Mouse (Mus musculus) spleen, adult 2 months (tissue): ENCODE results near the gene Hsh2d. TPM values are rescaled to one million over a fixed set of nuclear protein-coding genes. Genes with fewer than 3 reads are reported as not detected.
A peak's percentile ranks its signal among the peaks of the same experiment; 100 is the strongest.

Source experiments
- DNase-seq, 2 experiments: peaks; one replicate each; pipeline versions ENCODE4 v3.0.0 to v3.0.0-alpha.2; 2012 to 2021; ENCODE audit warnings: low spot score in 2 of 2, low read depth in 1 of 2
- H3K27ac ChIP-seq: fragments of 200-500 bp; 2 replicates; pipeline ENCODE4 v1.5.1; 2012; ENCODE audit warnings: low read length, inconsistent platforms; ENCODE audit not compliant: insufficient read depth
- H3K27me3 ChIP-seq: fragments of 200-500 bp; 2 replicates; pipeline ENCODE4 v1.6.1; 2012; ENCODE audit warnings: mild to moderate bottlenecking, moderate library complexity, low read length, inconsistent platforms; ENCODE audit not compliant: control insufficient read depth, insufficient read depth
- H3K36me3 ChIP-seq: fragments of 200-500 bp; 2 replicates; pipeline ENCODE4 v1.6.1; 2012; ENCODE audit warnings: mild to moderate bottlenecking, low read length, inconsistent platforms; ENCODE audit not compliant: control insufficient read depth, insufficient read depth
- H3K4me1 ChIP-seq: fragments of 200-500 bp; 2 replicates; pipeline ENCODE4 v1.6.1; 2011; ENCODE audit warnings: inconsistent platforms; ENCODE audit not compliant: control insufficient read depth, insufficient read depth, insufficient read length
- H3K4me3 ChIP-seq: fragments of 200-500 bp; 2 replicates; pipeline ENCODE4 v1.5.1; 2011; ENCODE audit warnings: mild to moderate bottlenecking, inconsistent platforms; ENCODE audit not compliant: insufficient read depth, insufficient read length; ENCODE audit errors: extremely low read depth
- CTCF ChIP-seq: fragments of 200-500 bp; IDR thresholded peaks from 2 replicates; pipeline ENCODE4 v1.5.1; 2011; ENCODE audit warnings: mild to moderate bottlenecking, inconsistent platforms; ENCODE audit not compliant: insufficient read depth, insufficient read length, insufficient replicate concordance; ENCODE audit errors: extremely low read depth
- POLR2A ChIP-seq: fragments of 200-500 bp; IDR thresholded peaks from 2 replicates; pipeline ENCODE4 v1.6.1; 2011; ENCODE audit warnings: low read depth, low read length, inconsistent platforms
- WGBS: fragments of 180-500 bp; shearing (Covaris S2); methylation state at CpG from one replicate; pipeline ENCODE4 v1.1.7; 2018; 5-methylcytosine and 5-hydroxymethylcytosine counted together
- polyA plus RNA-seq: library from polyadenylated mRNA; depleted of rRNA; stranded (reverse); fragments of >200 nt; gene quantifications from 2 replicates; pipeline ENCODE4 v1.2.3, GENCODE M21; 2012; rRNA removed

The Hsh2d gene
- polyA plus RNA-seq, 1 experiment: 16.6 TPM

DNA sequence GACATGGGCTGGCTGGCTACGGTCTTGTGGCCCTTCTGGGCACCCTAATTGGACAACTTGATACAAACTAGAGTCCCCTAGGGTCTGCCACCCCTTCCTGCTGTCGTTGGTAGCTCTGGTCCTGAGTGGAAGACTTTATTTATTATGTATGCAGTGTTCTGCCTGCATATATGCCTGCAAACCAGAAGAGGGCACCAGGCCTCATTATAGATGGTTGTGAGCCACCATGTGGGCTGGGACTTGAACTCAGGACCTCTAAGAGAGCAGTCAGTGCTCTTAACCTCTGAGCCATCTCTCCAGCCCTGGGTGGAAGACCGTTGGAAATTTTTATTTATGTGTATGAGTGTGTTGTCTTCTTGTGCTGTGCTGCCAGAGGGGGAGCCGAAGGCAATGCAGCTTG is 31.3 kb downstream of the Hsh2d start:
- H3K27ac ChIP-seq: no peak overlapping the region
- peaks cover 11% of the 10 kb centered on the region for H3K36me3 ChIP-seq
- TF ChIP-seq CTCF: no peak
- H3K4me3 ChIP-seq: no peak overlapping the region
- DNase-seq: no peak
- peaks cover 8% of the 10 kb centered on the region for H3K4me1 ChIP-seq
- H3K27me3 ChIP-seq: no peaks in the 10 kb centered on the region
- 69% methylated on average over 4 of the region's 4 CpGs for whole genome bisulfite sequencing

DNA sequence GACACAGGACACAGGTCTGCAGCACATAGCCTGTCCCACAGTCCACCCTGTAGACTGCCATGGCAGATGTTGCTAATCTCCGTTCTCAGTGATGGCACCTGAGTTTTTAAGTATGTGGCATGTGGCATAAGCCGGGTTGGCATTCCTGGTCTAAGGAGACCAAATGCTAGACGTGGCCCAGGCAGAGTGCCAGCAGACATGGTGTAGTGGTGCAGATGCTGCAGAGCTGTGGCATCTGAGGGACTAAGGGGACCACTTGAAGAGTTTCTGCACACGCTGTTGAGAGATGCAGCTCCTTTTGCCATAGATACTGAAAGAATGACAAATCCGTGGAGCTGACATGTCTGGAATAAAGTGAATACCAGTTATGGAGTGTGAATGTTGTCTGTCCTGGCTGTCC is 33.2 kb downstream of the Hsh2d start:
- Histone ChIP-seq H3K27me3 (no peaks in the 10 kb centered on the region), H3K4me3 (no peak overlapping the region), H3K36me3 (peaks cover 11% of the 10 kb centered on the region), H3K27ac (no peak overlapping the region), H3K4me1 (no peaks in the 10 kb centered on the region; the same call in 1 of the 2 replicates)
- DNase-seq: no peak
- WGBS: 88% methylated on average over 5 of the region's 5 CpGs
- TF ChIP-seq POLR2A (no peak), CTCF (no peak)

DNA sequence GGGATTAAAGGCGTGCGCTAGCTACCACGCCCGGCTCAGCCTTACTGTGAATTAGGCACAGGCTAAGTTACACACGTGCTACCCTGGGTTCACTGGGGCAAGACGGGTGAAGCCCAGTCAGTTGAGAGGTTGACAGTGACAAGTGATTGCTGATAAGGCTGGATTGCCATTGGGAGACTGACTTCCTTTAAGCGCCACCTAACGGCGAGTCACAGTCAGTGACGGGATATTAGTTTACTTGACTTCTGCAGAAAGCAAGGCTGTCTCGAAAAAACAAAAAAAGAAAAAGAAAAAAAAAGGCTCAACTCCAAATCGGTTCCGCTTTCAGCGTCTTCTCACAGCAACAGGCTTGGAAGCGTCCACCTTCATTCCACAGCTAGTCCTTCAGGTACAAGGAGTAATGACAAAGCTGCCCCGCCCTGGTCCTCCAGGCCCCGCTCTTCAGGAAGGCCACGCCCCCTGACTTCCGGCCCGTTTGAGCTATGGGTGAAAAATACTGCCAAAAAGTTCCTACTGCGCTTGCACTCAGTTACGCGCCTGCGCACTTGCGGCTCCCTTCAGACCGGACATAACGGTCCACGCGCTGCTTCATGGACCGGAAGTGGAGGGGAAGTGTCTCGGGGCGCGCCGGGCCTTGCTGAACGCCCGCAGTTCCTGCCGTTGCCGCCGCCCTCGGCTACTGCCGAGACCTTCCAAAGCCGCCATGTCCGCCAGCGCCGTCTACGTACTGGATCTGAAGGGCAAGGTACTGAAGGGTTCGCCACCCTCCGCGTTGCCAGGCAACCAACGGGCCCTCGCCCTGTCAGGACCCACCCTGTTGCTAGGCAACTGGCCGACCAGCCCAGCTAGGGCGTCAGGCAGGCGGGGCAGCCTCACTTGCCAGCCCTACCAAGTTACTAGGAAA is 50.3 kb downstream of the Hsh2d start, which contains the start of gene Ap1m1:
Ap1m1 (plus strand) TSS at position 520 of the 904 bp plus-strand sequence.
- peak within 1 kb of the TSS; percentile 100 for H3K27ac ChIP-seq
- peak within 1 kb of the TSS; percentile 94 for H3K4me3 ChIP-seq
- peak; percentile 98 to 99 for DNase-seq
- H3K36me3 ChIP-seq: peaks cover 4% of the 10 kb centered on the region; the same call in 1 of the 2 replicates
- H3K4me1 ChIP-seq: peaks cover 9% of the 10 kb centered on the region; the same call in 1 of the 2 replicates
- WGBS: under 1% methylated on average over 54 of the region's 54 CpGs
- TF ChIP-seq CTCF (peak; percentile 47; the same call in 1 of the 2 replicates), POLR2A (peak; percentile 22)
- H3K27me3 ChIP-seq: no peaks in the 10 kb centered on the region

DNA sequence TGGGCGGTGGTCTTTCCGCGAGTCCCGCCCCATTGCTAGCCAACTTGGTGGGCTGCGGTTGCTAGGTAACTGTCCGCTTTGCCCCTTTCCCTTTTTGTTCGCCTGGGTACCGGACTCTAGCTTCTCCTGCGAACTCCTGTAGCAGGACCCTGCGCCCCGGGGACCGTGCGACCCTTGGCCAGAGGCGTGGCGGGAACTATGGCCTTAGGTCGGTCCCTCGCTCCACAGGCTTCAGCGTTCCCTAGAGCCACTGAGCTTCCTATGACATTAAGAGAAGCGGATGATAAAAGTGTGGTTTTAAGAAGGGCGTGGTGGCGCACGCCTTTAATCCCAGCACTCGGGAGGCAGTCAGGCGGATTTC is 50.9 kb downstream of the Hsh2d start:
- peak overlapping the region; percentile 100 for H3K27ac ChIP-seq
- H3K36me3 ChIP-seq: peaks cover 4% of the 10 kb centered on the region; the same call in 1 of the 2 replicates
- DNase-seq: no peak
- H3K27me3 ChIP-seq: no peaks in the 10 kb centered on the region
- peaks cover 9% of the 10 kb centered on the region; the same call in 1 of the 2 replicates for H3K4me1 ChIP-seq
- TF ChIP-seq POLR2A (no peak), CTCF (no peak)
- 1% methylated on average over 24 of the region's 24 CpGs for WGBS
- peak overlapping the region; percentile 94 for H3K4me3 ChIP-seq

DNA sequence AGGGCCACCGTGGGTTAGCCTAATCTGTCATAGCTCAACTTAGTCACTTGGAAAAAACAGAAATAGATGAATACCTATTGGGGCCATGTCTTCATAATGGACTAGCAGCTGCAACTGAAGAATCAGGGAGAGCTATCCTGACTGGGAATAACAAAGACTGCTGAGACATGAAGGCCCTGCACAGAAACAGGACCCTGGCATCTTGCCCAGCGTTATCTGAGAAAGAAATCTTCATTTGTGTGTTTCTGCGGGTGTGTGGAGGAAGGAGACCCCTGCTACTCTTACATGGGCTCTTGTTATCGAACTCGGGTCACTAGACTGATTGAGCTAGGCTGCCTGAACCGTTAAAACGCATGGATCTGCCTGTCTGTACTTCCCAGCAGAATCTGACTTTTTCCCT is 51.5 kb downstream of the Hsh2d start:
- DNase-seq: no peak
- TF ChIP-seq CTCF (no peak), POLR2A (no peak)
- H3K27me3 ChIP-seq: no peaks in the 10 kb centered on the region
- peak overlapping the region; percentile 94; the same call in 1 of the 2 replicates for H3K4me3 ChIP-seq
- no peak overlapping the region; the same call in 1 of the 2 replicates for H3K27ac ChIP-seq
- 57% methylated on average over 7 of the region's 7 CpGs for WGBS
- H3K36me3 ChIP-seq: peaks cover 4% of the 10 kb centered on the region
- H3K4me1 ChIP-seq: peaks cover 9% of the 10 kb centered on the region; the same call in 1 of the 2 replicates

DNA sequence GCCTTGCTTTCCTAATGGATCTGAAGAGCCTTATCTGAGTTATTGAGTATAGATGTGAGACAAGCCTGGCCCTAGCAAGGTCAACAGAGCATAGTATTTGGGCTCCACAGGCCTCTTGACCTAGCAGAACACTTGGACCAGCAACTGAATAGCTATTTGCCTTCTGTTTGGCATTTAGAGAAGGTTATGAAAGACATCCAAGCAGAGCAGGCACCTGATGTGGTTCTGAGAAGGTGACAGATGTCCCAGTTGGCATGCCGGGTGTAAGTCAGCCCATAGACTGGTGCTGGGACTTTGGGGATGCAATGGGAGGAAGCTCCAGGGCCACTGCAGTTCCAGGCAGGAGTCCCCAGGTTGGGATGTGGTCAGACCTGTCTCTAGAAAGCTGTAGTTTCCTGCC is 52.8 kb downstream of the Hsh2d start:
- H3K27me3 ChIP-seq: no peaks in the 10 kb centered on the region
- 93% methylated on average over 1 of the region's 1 CpGs for WGBS
- peaks cover 6% of the 10 kb centered on the region for H3K36me3 ChIP-seq
- no peak overlapping the region for H3K4me3 ChIP-seq
- no peak for TF ChIP-seq CTCF
- TF ChIP-seq POLR2A: no peak
- DNase-seq: no peak
- H3K27ac ChIP-seq: no peak overlapping the region
- peaks cover 9% of the 10 kb centered on the region; the same call in 1 of the 2 replicates for H3K4me1 ChIP-seq

DNA sequence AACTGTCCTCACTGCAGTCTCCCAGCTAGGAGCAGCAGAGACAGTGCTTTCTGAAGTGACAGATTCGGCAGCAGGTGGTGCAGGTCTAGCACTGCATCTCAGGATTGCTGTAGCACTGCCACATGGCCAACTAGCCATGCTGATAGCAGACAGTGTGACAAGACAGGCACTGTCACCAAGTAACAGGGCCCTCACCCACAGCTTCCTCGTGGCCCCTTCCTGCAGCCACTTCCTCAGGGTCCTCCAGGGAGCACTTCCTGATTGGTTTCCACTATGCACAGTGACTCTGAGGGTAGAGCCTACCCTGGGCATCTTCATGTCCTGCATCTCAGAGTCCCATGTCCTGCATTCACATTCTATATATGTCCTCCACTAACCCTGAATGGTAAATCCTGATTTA is 55.2 kb downstream of the Hsh2d start:
- DNase-seq: peak in 1 of 2 experiments; percentile 37
- H3K4me1 ChIP-seq: peaks cover 9% of the 10 kb centered on the region; the same call in 1 of the 2 replicates
- peaks cover 10% of the 10 kb centered on the region for H3K36me3 ChIP-seq
- H3K27me3 ChIP-seq: no peaks in the 10 kb centered on the region
- no peak for TF ChIP-seq POLR2A
- TF ChIP-seq CTCF: no peak
- H3K4me3 ChIP-seq: no peak overlapping the region
- no peak overlapping the region for H3K27ac ChIP-seq
- WGBS: 8% methylated on average over 2 of the region's 2 CpGs

Other genes with a start within 250 kb of the Hsh2d start
- 2.9 and 3.8 TPM in 2 replicates for gene Zfp961, start 238.6 kb upstream of the Hsh2d start, polyA plus RNA-seq
- 80.8 and 95.2 TPM in 2 replicates for gene Cyp4f18, start 180.0 kb upstream of the Hsh2d start, polyA plus RNA-seq
- 0.16 TPM in 1 of 2 replicates, not detected in the other for gene Olfr372, start 148.4 kb upstream of the Hsh2d start, polyA plus RNA-seq
- not detected in 2 replicates for gene Olfr373, start 106.5 kb upstream of the Hsh2d start, polyA plus RNA-seq
- 0.01 and 0.04 TPM in 2 replicates for gene Olfr374, start 82.6 kb upstream of the Hsh2d start, polyA plus RNA-seq
- 62.3 and 73.9 TPM in 2 replicates for gene Tpm4, start 54.7 kb upstream of the Hsh2d start, polyA plus RNA-seq
- gene Rab8a, start 28.4 kb upstream of the Hsh2d start, polyA plus RNA-seq: 49.0 and 50.0 TPM in 2 replicates
- 0.16 and 0.61 TPM in 2 replicates for gene Cib3, start 23.2 kb downstream of the Hsh2d start, polyA plus RNA-seq
- not detected in 2 replicates for gene Gm11034, start 24.0 kb downstream of the Hsh2d start, polyA plus RNA-seq
- 29.8 and 31.3 TPM in 2 replicates for gene Fam32a, start 30.1 kb downstream of the Hsh2d start, polyA plus RNA-seq
- 97.4 and 105 TPM in 2 replicates for gene Ap1m1, start 50.4 kb downstream of the Hsh2d start, polyA plus RNA-seq
- 1.4 and 1.7 TPM in 2 replicates for gene Gm10282, start 115.6 kb downstream of the Hsh2d start, polyA plus RNA-seq
- 219 and 378 TPM in 2 replicates for gene Klf2, start 129.4 kb downstream of the Hsh2d start, polyA plus RNA-seq
- gene Eps15l1, start 231.8 kb downstream of the Hsh2d start, polyA plus RNA-seq: 36.9 and 37.1 TPM in 2 replicates